In the genomic region with DNA sequence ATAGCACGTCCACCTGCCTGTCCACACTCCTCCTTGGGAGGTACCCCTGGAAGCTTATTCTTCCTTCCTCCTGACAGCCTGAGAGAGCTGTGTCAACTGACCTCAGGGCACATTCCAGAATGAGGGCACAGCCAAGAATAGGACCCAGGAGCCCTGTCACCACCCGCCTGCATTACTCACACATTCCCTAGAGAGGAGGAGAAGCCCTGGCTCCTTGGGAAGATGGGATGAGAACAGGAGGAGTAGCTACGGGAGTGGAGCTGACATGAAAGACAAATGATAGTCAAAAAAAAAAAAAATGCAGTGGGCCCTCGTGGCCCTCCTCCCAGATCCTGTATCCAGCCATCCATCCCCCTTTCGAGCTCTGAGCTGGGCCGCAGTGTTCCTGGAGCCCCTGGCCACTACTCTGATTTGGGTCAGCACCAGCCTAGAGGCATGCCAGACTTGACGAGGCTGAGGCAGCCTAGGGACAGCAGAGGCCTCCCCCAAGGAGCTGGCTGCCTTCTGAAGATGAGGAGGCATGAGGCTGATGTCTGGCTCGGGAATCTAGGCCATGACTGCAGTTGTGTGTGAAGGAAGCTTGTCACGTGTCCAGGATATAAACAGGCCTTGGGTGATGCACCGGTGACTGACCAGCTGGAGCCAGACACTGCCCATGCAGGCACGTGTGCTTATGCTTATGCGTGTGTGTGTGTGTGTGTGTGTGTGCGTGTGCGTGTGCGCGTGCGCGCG, we compare ENCODE assay signal across 8 mouse cellular contexts. TPM values are rescaled to one million over a fixed set of nuclear protein-coding genes. Genes with fewer than 3 reads are reported as not detected.
DNase-seq lines count a peak whose midpoint lies in the region; ATAC-seq and TF ChIP-seq lines count a peak whose summit lies in the region.

No protein-coding gene starts in this region.

- 84% methylated on average over 19 of the region's 19 CpGs for WGBS in forebrain, embryonic 10.5 days
- 86% methylated on average over 19 of the region's 19 CpGs for WGBS in forebrain, embryonic 14.5 days
- WGBS in lung, embryonic 14.5 days: 55% methylated on average over 19 of the region's 19 CpGs
- WGBS in olfactory bulb, adult 2 months: 67% methylated on average over 19 of the region's 19 CpGs

- H3K4me1 ChIP-seq in forebrain, embryonic 10.5 days: peaks cover 44% of the 10 kb centered on the region
- H3K4me1 ChIP-seq in forebrain, embryonic 14.5 days (ENCODE audit: control insufficient read depth, insufficient read depth, low read length): peaks cover 4% of the 10 kb centered on the region; the same call in 1 of the 2 replicates
- H3K4me1 ChIP-seq in lung, embryonic 14.5 days (ENCODE audit: insufficient read depth): no peaks in the 10 kb centered on the region
- peaks cover 17% of the 10 kb centered on the region for H3K4me1 ChIP-seq in olfactory bulb, adult 2 months (ENCODE audit: control insufficient read depth, insufficient read depth, low read length)

- H3K4me2 ChIP-seq in forebrain, embryonic 14.5 days (ENCODE audit: low read length): no peak overlapping the region
- H3K4me2 ChIP-seq in lung, embryonic 14.5 days: no peak overlapping the region

- no peak overlapping the region for H3K4me3 ChIP-seq in forebrain, embryonic 10.5 days
- H3K4me3 ChIP-seq in forebrain, embryonic 14.5 days (ENCODE audit: low read depth, low read length): no peak overlapping the region
- no peak overlapping the region for H3K4me3 ChIP-seq in lung, embryonic 14.5 days (ENCODE audit: low read depth, low read length)
- H3K4me3 ChIP-seq in olfactory bulb, adult 2 months (ENCODE audit: insufficient read depth, low read depth, low read length): no peak overlapping the region

- H3K27me3 ChIP-seq in forebrain, embryonic 10.5 days (ENCODE audit: poor library complexity, severe bottlenecking): 0 out of 2 replicates have a peak, but pooled peaks cover 5% of the 10 kb centered on the region
- no peaks in the 10 kb centered on the region for H3K27me3 ChIP-seq in forebrain, embryonic 14.5 days (replicated peaks; ENCODE audit: control insufficient read depth, insufficient read depth, low read length)
- H3K27me3 ChIP-seq in lung, embryonic 14.5 days (ENCODE audit: insufficient read depth, low read length): no peaks in the 10 kb centered on the region

- TF ChIP-seq POLR2A in olfactory bulb, adult 2 months (IDR thresholded peaks at IDR 0.05; ENCODE audit: insufficient read depth, low read depth, low read length): no peak

- DNase-seq in forebrain, embryonic 10.5 days (ENCODE audit: extremely low spot score, low spot score): no peak
- DNase-seq in forebrain, embryonic 14.5 days (ENCODE audit: low spot score): no peak
- DNase-seq in lung, embryonic 14.5 days: peak; percentile 32
- no peak for DNase-seq in lung, postnatal 14 days
- DNase-seq in heart, adult 9 months (ENCODE audit: low spot score in 2 of 2): peak; percentile 51 to 63
- DNase-seq in urinary bladder, postnatal 25 days (ENCODE audit: low spot score): no peak
- no peak for DNase-seq in urinary bladder, postnatal 14 days (ENCODE audit: low spot score)

- no peak for ATAC-seq in forebrain, embryonic 14.5 days
- no peak for ATAC-seq in lung, embryonic 14.5 days (ENCODE audit: insufficient read depth)

- no peak overlapping the region for H3K9ac ChIP-seq in forebrain, embryonic 14.5 days (ENCODE audit: low read length)
- no peak overlapping the region for H3K9ac ChIP-seq in lung, embryonic 14.5 days

- H3K36me3 ChIP-seq in forebrain, embryonic 10.5 days (replicated peaks): no peaks in the 10 kb centered on the region
- H3K36me3 ChIP-seq in forebrain, embryonic 14.5 days (ENCODE audit: control insufficient read depth, insufficient read depth, low read length): no peaks in the 10 kb centered on the region
- no peaks in the 10 kb centered on the region for H3K36me3 ChIP-seq in lung, embryonic 14.5 days (ENCODE audit: insufficient read depth)

- H3K9me3 ChIP-seq in forebrain, embryonic 10.5 days: no peaks in the 10 kb centered on the region
- no peaks in the 10 kb centered on the region for H3K9me3 ChIP-seq in forebrain, embryonic 14.5 days (replicated peaks; ENCODE audit: control insufficient read depth, low read length)
- H3K9me3 ChIP-seq in lung, embryonic 14.5 days (ENCODE audit: low read depth, low read length): no peaks in the 10 kb centered on the region

- H3K27ac ChIP-seq in forebrain, embryonic 10.5 days: peak overlapping the region; percentile 2; the same call in 1 of the 2 replicates
- no peak overlapping the region for H3K27ac ChIP-seq in forebrain, embryonic 14.5 days (ENCODE audit: low read depth, low read length)
- H3K27ac ChIP-seq in lung, embryonic 14.5 days (ENCODE audit: low read depth): no peak overlapping the region
- 0 out of 2 replicates have a peak overlapping the region, but pooled peaks have one; percentile 7 for H3K27ac ChIP-seq in olfactory bulb, adult 2 months (ENCODE audit: insufficient read depth, low read depth, low read length)

- TF ChIP-seq CTCF in lung, embryonic 14.5 days (IDR thresholded peaks at IDR 0.05; ENCODE audit: low read depth): no peak
- TF ChIP-seq CTCF in olfactory bulb, adult 2 months (IDR thresholded peaks at IDR 0.05; ENCODE audit: insufficient read depth, low read depth, low read length): no peak

RNA-seq across cellular contexts. Expression of a gene that starts 13.8 kb away (rescaled TPM):
- 0.46 and 1.2 TPM in 2 replicates for polyA plus RNA-seq in forebrain, embryonic 10.5 days (2016; fragmentation: Nextera tagmentation; extraction: Ambion mirVana)
- polyA plus RNA-seq in forebrain, embryonic 14.5 days (2014; fragmentation: Nextera tagmentation; extraction: Ambion mirVana): 3.7 and 4.2 TPM in 2 replicates
- polyA plus RNA-seq in lung, embryonic 14.5 days (2014; fragmentation: Nextera tagmentation; extraction: Ambion mirVana): 0.45 and 0.65 TPM in 2 replicates
- polyA plus RNA-seq in olfactory bulb, adult 2 months (2012; ENCODE audit: insufficient read depth, insufficient read length, low replicate concordance, missing spikeins): not detected in 2 replicates

RNA-seq across cellular contexts. Expression of a gene that starts 20.7 kb away (rescaled TPM):
- polyA plus RNA-seq in forebrain, embryonic 10.5 days (2016; fragmentation: Nextera tagmentation; extraction: Ambion mirVana): 18.8 and 20.1 TPM in 2 replicates
- polyA plus RNA-seq in forebrain, embryonic 14.5 days (2014; fragmentation: Nextera tagmentation; extraction: Ambion mirVana): 32.4 and 37.5 TPM in 2 replicates
- 18.2 and 19.9 TPM in 2 replicates for polyA plus RNA-seq in lung, embryonic 14.5 days (2014; fragmentation: Nextera tagmentation; extraction: Ambion mirVana)
- not detected in 2 replicates for polyA plus RNA-seq in olfactory bulb, adult 2 months (2012; ENCODE audit: insufficient read depth, insufficient read length, low replicate concordance, missing spikeins)

RNA-seq across cellular contexts. Expression of a gene that starts 49.7 kb away (rescaled TPM):
- polyA plus RNA-seq in forebrain, embryonic 10.5 days (2016; fragmentation: Nextera tagmentation; extraction: Ambion mirVana): 0.34 TPM in 1 of 2 replicates, not detected in the other
- polyA plus RNA-seq in forebrain, embryonic 14.5 days (2014; fragmentation: Nextera tagmentation; extraction: Ambion mirVana): not detected in 2 replicates
- polyA plus RNA-seq in lung, embryonic 14.5 days (2014; fragmentation: Nextera tagmentation; extraction: Ambion mirVana): 0.41 and 0.68 TPM in 2 replicates
- polyA plus RNA-seq in olfactory bulb, adult 2 months (2012; ENCODE audit: insufficient read depth, insufficient read length, low replicate concordance, missing spikeins): not detected in 2 replicates

Comparison
In these comparisons a context has a peak if more than half of its experiments do, and no peak if none do; other contexts are left out.
1. DNase-seq: peak in lung, embryonic 14.5 days (single experiment) and heart, adult 9 months (2 of 2); none in forebrain, embryonic 10.5 days (single experiment), forebrain, embryonic 14.5 days (single experiment), lung, postnatal 14 days (single experiment), urinary bladder, postnatal 25 days (single experiment) and urinary bladder, postnatal 14 days (single experiment).
2. H3K27ac ChIP-seq: peak in forebrain, embryonic 10.5 days (single experiment) and olfactory bulb, adult 2 months (single experiment); none in forebrain, embryonic 14.5 days (single experiment) and lung, embryonic 14.5 days (single experiment).